Mouse (Mus musculus) brain, embryonic 14.5 days (tissue): ENCODE results near the gene Fndc10.

Experiments used
- CTCF ChIP-seq: fragments of 200-500 bp; IDR thresholded peaks from 2 replicates; pipeline ENCODE4 v1.5.1; 2012; ENCODE audit warnings: inconsistent platforms, mild to moderate bottlenecking, moderate library complexity, borderline replicate concordance; ENCODE audit not compliant: insufficient read depth, insufficient read length; ENCODE audit errors: extremely low read depth
- POLR2A ChIP-seq: fragments of 200-500 bp; IDR thresholded peaks from 2 replicates; pipeline ENCODE4 v1.6.1; 2012; ENCODE audit warnings: mild to moderate bottlenecking, inconsistent platforms, borderline replicate concordance; ENCODE audit not compliant: poor library complexity, insufficient read depth, insufficient read length, severe bottlenecking; ENCODE audit errors: extremely low read depth

DNA sequence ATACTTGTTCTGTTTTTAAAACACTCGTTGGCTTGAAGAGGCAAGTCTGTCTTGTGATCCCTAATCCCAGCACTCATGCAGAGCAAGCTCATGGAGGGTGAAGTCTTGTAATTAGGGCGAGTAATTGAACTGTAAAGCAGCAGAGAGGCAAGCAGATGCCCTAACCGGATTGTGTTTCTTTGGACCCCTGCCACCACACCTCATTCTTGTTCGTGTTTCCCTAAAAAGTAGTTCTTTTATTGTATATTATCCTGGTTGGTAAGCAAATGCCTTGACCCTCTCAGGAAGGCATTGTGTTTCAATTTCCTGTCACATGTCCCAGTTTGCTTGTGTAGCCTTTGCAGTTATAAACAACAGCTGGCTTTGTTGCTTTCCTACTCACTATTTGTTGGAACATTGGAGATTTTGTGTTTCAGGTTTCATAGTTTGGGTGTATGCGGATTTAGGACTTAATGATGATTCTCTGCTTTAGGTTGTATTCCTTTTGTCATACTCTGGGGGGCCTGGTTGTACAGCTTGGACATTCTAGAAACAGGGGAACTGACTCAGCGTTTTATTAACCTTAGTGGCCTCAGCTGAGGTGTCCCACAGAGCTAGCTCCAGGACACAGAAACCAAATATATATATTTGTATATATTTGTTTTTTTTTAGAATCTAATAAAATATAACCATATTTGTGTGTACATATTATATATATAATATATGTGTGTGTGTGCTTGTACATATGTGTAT, 16.5 kb downstream of the Fndc10 start:
- TF ChIP-seq POLR2A: no peak
- no peak for TF ChIP-seq CTCF
